Mouse (Mus musculus) frontal cortex, postnatal 14 days (tissue): ENCODE results near the gene Ptpn21.
A peak's percentile ranks its signal among the peaks of the same experiment; 100 is the strongest.

ENCODE experiments used
- DNase-seq, 2 experiments: peaks; one replicate each; pipeline ENCODE4 v3.0.0; 2022; ENCODE audit warnings: low spot score in 2 of 2

Gene Ptpn21

GRCm38 (mm10) chr12:98662617-98663016 lies 74.6 kb downstream of the Ptpn21 start:
- no peak for DNase-seq

GRCm38 (mm10) chr12:98656873-98657272 lies 80.3 kb downstream of the Ptpn21 start:
- no peak for DNase-seq

DNA sequence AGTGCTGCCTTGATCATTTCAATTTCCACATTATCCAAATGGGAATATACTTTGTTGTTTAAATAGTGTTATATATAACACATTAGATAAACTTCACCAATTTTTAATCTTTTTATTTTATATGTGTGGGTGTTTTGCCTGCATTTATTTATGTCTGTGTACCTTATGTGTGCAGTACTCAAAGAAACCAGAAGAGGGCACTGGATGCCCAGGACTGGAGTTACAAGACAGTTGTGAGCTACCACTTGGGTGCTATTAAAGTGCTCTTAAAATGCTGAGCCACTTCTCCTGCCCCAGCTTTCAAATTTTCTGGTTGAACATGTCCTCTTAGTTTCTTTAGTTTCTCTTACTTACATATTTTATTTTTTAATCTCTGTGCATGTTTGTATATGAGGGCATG lies 92.4 kb downstream of the Ptpn21 start:
- DNase-seq, result no peak

DNA sequence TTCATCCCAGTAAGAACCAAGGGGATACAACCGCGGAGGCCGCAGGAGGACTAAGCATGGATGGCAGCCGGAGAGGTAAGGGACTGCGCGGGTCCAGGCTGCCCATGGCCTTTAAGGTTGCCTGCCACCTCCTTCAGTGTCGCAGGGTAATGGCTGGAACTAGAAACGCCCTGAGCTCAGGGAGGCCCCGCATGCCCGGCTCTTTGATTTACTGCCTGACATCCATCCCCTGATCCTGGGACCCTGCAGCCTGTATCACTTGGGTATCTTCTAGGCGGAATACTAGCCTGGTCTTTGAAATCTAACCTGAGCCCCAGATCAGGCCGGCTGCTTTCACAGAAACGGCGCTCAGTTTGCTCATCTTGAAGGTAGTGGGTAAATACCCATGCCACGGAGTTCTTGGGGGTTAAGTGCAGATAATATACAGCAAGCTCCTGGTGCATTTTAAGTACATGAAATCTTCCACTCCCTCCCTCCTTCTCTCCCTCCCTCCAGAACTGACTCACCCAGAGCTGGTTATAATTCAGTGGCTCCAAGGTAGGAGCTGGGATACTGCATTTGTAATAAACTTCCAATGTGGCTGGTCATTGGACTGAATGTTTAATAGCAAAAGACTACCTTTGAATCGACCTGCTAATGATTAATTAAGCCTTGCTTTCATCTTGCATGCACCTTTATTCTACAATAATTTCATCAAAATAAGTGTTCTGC lies 108.8 kb downstream of the Ptpn21 start:
- no peak for DNase-seq

DNA sequence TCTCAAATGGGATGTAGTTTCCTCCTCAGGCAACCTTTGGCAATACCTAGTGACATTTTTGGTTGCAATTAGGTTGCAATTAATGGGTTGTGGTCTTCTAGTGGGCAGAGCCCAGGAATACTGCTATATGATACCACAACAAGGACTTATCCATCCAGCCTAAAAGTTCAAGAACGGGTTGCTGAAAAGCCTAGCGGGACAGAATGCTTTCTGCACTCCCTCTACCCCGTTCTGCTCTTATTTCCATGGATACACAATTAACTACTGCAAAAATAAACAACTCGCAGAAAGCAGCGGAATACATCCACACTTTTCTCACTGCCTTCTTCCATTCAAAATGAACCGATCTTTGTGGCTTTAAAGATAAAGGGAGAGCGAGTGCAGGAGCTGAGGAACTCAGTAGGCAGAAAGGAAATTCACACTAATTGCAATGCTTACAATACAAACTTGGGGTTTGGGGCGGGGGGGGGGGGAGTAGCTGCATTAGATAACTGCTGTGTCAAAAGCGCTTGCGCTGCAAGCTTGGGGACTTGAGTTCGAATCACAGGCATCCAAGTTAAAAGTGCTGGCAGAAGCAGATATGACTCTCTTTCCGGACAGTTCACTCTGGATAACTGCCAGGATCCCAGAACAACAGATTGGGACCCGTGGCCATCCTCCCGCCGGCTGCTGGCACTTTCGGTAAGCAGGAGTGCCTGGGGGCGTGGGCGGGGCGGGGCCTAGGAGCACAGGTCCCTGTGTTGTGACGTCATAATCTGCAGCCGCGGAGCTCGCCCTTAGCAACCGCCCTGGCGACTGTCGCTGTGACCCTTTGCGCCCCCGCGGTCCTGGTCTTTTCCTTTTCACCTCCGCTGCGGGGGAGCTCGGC lies 109.6 kb downstream of the Ptpn21 start, which contains the start of gene Spata7:
Gene Spata7 (plus strand): TSS at position 766 of the 868 bp plus-strand sequence.
- peak; percentile 78 to 81 for DNase-seq
